Mouse (Mus musculus) neural tube, embryonic 14.5 days (tissue): ENCODE data around the gene Tnfaip1. TPM values are rescaled to one million over a fixed set of nuclear protein-coding genes. Genes with fewer than 3 reads are reported as not detected.

Experiments
- ATAC-seq: fragments of 200-750 bp; cut with Nextera tagmentation; 2 replicates; pipeline ENCODE4 v1.8.0; 2017; ENCODE audit warnings: low read depth, mild to moderate bottlenecking, moderate TSS enrichment, moderate library complexity
- H3K27ac ChIP-seq: fragments of 300-500 bp; sonication (generic); 2 replicates; pipeline ENCODE4 v1.5.1; 2014; ENCODE audit warnings: low read depth, mild to moderate bottlenecking, control low read depth, low read length, moderate library complexity, mixed read lengths
- H3K27me3 ChIP-seq: fragments of 300-500 bp; sonication (generic); 2 replicates; pipeline ENCODE4 v1.6.1; 2014; ENCODE audit warnings: low read length; ENCODE audit not compliant: control insufficient read depth, insufficient read depth
- H3K36me3 ChIP-seq: fragments of 300-500 bp; sonication (generic); 2 replicates; pipeline ENCODE4 v1.6.1; 2014; ENCODE audit warnings: low read length, mixed read lengths; ENCODE audit not compliant: control insufficient read depth, insufficient read depth
- H3K4me1 ChIP-seq: fragments of 300-500 bp; sonication (generic); 2 replicates; pipeline ENCODE4 v1.6.1; 2014; ENCODE audit warnings: low read length; ENCODE audit not compliant: control insufficient read depth, insufficient read depth
- H3K4me2 ChIP-seq: fragments of 300-500 bp; sonication (generic); 2 replicates; pipeline ENCODE4 v1.6.1; 2014; ENCODE audit warnings: mild to moderate bottlenecking, low read depth, low read length, control low read depth
- H3K4me3 ChIP-seq: fragments of 300-500 bp; sonication (generic); 2 replicates; pipeline ENCODE4 v1.5.1; 2014; ENCODE audit warnings: low read depth, low read length, control low read depth, mixed read lengths
- H3K9ac ChIP-seq: fragments of 300-500 bp; sonication (generic); replicated peaks from 2 replicates; pipeline ENCODE4 v1.6.1; 2014; ENCODE audit warnings: low read depth, mild to moderate bottlenecking, control low read depth, low read length, mixed read lengths
- H3K9me3 ChIP-seq: fragments of 300-500 bp; sonication (generic); 2 replicates; pipeline ENCODE4 v1.6.1; 2016; ENCODE audit warnings: low read length; ENCODE audit not compliant: control insufficient read depth
- WGBS: fragments of 180-500 bp; shearing (Covaris S2); extraction: QIAGEN DNeasy Blood & Tissue Kit; methylation state at CpG from one replicate; pipeline ENCODE4 v1.1.7; 2014; 5-methylcytosine and 5-hydroxymethylcytosine counted together
- polyA plus RNA-seq: library from polyadenylated mRNA; unstranded; fragments of >200 nt; fragmentation: Nextera tagmentation; extraction: Ambion mirVana; gene quantifications from 2 replicates; pipeline ENCODE4 v1.2.1, GENCODE M21; 2014

Tnfaip1 gene
- polyA plus RNA-seq, 1 experiment from 2014 or later = 49.3 TPM

GRCm38 (mm10) chr11:78531046-78531445 is 5.1 kb downstream of the Tnfaip1 start:
- Histone ChIP-seq H3K4me1 (peaks cover 9% of the 10 kb centered on the region), H3K27ac (no peak overlapping the region), H3K36me3 (peaks cover 25% of the 10 kb centered on the region), H3K9me3 (no peaks in the 10 kb centered on the region), H3K9ac (no peak overlapping the region), H3K4me2 (no peak overlapping the region), H3K4me3 (no peak overlapping the region), H3K27me3 (no peaks in the 10 kb centered on the region)
- WGBS = 82% methylated on average over 6 of the region's 6 CpGs
- no peak for ATAC-seq

GRCm38 (mm10) chr11:78530001-78530400 is 6.1 kb downstream of the Tnfaip1 start:
- no peaks in the 10 kb centered on the region for H3K9me3 ChIP-seq
- H3K36me3 ChIP-seq = peaks cover 34% of the 10 kb centered on the region
- no peak overlapping the region for H3K9ac ChIP-seq
- no peaks in the 10 kb centered on the region for H3K27me3 ChIP-seq
- no peak for ATAC-seq
- no peak overlapping the region for H3K4me3 ChIP-seq
- WGBS = 94% methylated on average over 12 of the region's 12 CpGs
- no peak overlapping the region for H3K4me2 ChIP-seq
- no peak overlapping the region for H3K27ac ChIP-seq
- peaks cover 5% of the 10 kb centered on the region for H3K4me1 ChIP-seq

- Histone ChIP-seq H3K27me3 (no peaks in the 10 kb centered on the region), H3K9me3 (no peaks in the 10 kb centered on the region), H3K36me3 (peaks cover 44% of the 10 kb centered on the region), H3K4me2 (no peak overlapping the region), H3K9ac (no peak overlapping the region), H3K27ac (no peak overlapping the region), H3K4me1 (no peaks in the 10 kb centered on the region), H3K4me3 (no peak overlapping the region)
- WGBS = 86% methylated on average over 9 of the region's 9 CpGs
- no peak for ATAC-seq
Measured at GRCm38 (mm10) chr11:78528714-78529113, 7.4 kb downstream of the Tnfaip1 start.

- ATAC-seq = no peak
- no peaks in the 10 kb centered on the region for H3K27me3 ChIP-seq
- H3K27ac ChIP-seq = no peak overlapping the region
- no peak overlapping the region for H3K4me2 ChIP-seq
- no peak overlapping the region for H3K4me3 ChIP-seq
- peaks cover 70% of the 10 kb centered on the region for H3K36me3 ChIP-seq
- 72% methylated on average over 2 of the region's 2 CpGs for WGBS
- no peaks in the 10 kb centered on the region for H3K9me3 ChIP-seq
- H3K4me1 ChIP-seq = no peaks in the 10 kb centered on the region
- H3K9ac ChIP-seq = no peak overlapping the region
Measured at GRCm38 (mm10) chr11:78524838-78525237, 11.3 kb downstream of the Tnfaip1 start.

GRCm38 (mm10) chr11:78523241-78523955 is 12.7 kb downstream of the Tnfaip1 start:
- Histone ChIP-seq H3K4me1 (no peaks in the 10 kb centered on the region), H3K36me3 (peaks cover 74% of the 10 kb centered on the region), H3K4me3 (no peak overlapping the region), H3K9ac (no peak overlapping the region), H3K9me3 (no peaks in the 10 kb centered on the region), H3K4me2 (no peak overlapping the region), H3K27me3 (no peaks in the 10 kb centered on the region), H3K27ac (no peak overlapping the region)
- no peak for ATAC-seq
- 80% methylated on average over 9 of the region's 9 CpGs for WGBS

GRCm38 (mm10) chr11:78522481-78522997 is 13.6 kb downstream of the Tnfaip1 start:
- H3K36me3 ChIP-seq = peaks cover 73% of the 10 kb centered on the region
- no peak overlapping the region for H3K4me2 ChIP-seq
- no peak overlapping the region for H3K9ac ChIP-seq
- no peaks in the 10 kb centered on the region for H3K27me3 ChIP-seq
- no peak overlapping the region for H3K27ac ChIP-seq
- H3K9me3 ChIP-seq = no peaks in the 10 kb centered on the region
- ATAC-seq = no peak
- 88% methylated on average over 1 of the region's 1 CpGs for WGBS
- H3K4me3 ChIP-seq = no peak overlapping the region
- H3K4me1 ChIP-seq = no peaks in the 10 kb centered on the region

GRCm38 (mm10) chr11:78521880-78522279 is 14.3 kb downstream of the Tnfaip1 start:
- no peaks in the 10 kb centered on the region for H3K27me3 ChIP-seq
- peaks cover 71% of the 10 kb centered on the region for H3K36me3 ChIP-seq
- no peak for ATAC-seq
- 90% methylated on average over 3 of the region's 3 CpGs for WGBS
- no peak overlapping the region for H3K27ac ChIP-seq
- no peaks in the 10 kb centered on the region for H3K4me1 ChIP-seq
- H3K4me2 ChIP-seq = no peak overlapping the region
- H3K9ac ChIP-seq = no peak overlapping the region
- no peak overlapping the region for H3K4me3 ChIP-seq
- H3K9me3 ChIP-seq = no peaks in the 10 kb centered on the region

GRCm38 (mm10) chr11:78518931-78519330 is 17.2 kb downstream of the Tnfaip1 start:
- no peaks in the 10 kb centered on the region for H3K4me1 ChIP-seq
- no peak overlapping the region for H3K27ac ChIP-seq
- H3K27me3 ChIP-seq = no peaks in the 10 kb centered on the region
- no peak for ATAC-seq
- H3K36me3 ChIP-seq = peaks cover 59% of the 10 kb centered on the region
- H3K9ac ChIP-seq = no peak overlapping the region
- no peak overlapping the region for H3K4me2 ChIP-seq
- 92% methylated on average over 10 of the region's 10 CpGs for WGBS
- no peaks in the 10 kb centered on the region for H3K9me3 ChIP-seq
- no peak overlapping the region for H3K4me3 ChIP-seq

GRCm38 (mm10) chr11:78515549-78516325 is 20.4 kb downstream of the Tnfaip1 start:
- H3K4me1 ChIP-seq = peaks cover 13% of the 10 kb centered on the region
- no peak overlapping the region for H3K27ac ChIP-seq
- no peaks in the 10 kb centered on the region for H3K9me3 ChIP-seq
- WGBS = 68% methylated on average over 2 of the region's 2 CpGs
- no peak for ATAC-seq
- peaks cover 31% of the 10 kb centered on the region for H3K36me3 ChIP-seq
- no peak overlapping the region for H3K4me3 ChIP-seq
- H3K4me2 ChIP-seq = no peak overlapping the region
- H3K27me3 ChIP-seq = no peaks in the 10 kb centered on the region
- H3K9ac ChIP-seq = no peak overlapping the region
